Mouse (Mus musculus): Measurements from ENCODE around the gene Csnk1g1. TPM values are rescaled to one million over a fixed set of nuclear protein-coding genes. Genes with fewer than 3 reads are reported as not detected.
A peak's percentile ranks its signal among the peaks of the same experiment; 100 is the strongest.

The Csnk1g1 gene
- 11.2 and 12.3 TPM in 2 replicates for polyA plus RNA-seq (2012; rRNA removed)

DNA sequence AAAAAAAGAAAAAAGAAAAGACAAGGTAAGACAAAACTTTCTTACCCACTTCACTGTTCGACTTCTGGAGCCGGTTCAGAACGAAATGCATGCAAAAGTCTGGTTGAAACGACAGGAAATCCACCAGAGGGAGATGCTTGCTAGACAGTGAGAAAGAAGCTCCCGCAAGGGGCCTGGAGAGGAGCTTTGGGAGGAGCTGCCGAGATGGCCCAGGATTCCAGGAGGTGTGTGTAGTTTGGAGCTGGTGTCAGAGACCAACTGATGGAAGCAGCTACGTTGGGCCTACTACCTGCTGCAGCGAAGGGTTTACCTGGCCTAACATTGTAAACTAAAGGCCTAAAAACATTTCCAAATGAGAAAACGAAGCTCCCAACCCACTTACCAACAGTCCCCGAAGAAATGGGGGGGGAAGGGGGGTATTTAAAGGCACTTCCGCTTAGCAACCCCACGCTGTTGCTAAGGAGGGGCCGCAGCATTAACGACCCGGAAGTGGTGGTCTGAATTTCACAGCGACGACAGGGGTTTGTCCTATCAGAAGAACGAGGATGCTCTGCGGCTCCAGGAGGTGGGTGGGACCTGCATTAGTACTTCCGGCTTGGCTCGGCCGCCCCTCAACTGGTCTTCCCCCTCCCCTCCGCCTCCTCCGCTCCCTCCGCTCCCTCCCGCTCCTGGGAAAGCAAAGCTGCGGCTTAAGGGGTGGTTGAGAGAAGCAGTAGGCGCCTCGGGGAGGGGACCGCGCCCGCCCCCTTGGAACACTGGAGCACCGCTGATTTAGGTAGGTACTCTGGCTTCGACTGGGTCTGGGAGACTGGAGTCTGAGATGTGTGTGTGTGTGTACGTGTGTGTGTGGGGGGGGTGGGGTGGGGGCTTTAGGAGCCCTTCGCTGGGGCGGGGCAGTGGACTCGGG is at the start of gene Csnk1g1, which contains the start of gene Trip4:
Gene Csnk1g1, plus strand, starts transcription at position 531 of the 907 bp plus-strand sequence.
Gene Trip4, minus strand, starts transcription at position 401 of the 907 bp plus-strand sequence.
- DNase-seq (ENCODE audit: low spot score): peak; percentile 81

DNA sequence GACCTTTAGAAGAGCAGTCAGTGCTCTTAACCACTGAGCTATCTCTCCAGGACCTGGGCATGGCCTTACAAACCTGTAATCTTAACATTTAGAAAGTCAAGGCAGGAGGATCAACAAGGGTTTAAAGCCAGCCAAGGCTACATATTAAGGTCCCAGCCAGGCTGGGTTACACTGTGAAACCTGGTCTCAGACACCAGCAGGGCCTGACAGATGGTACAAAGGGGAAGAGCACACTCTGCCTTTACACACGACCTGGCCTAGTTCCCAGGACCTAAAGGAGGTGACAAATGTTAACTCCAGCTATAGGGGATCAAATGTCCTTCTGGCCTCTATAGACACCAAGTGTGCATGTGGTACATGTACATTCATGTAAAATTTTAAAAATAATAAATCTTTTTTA is 49.1 kb upstream of the Csnk1g1 start:
- DNase-seq (ENCODE audit: low spot score): no peak

DNA sequence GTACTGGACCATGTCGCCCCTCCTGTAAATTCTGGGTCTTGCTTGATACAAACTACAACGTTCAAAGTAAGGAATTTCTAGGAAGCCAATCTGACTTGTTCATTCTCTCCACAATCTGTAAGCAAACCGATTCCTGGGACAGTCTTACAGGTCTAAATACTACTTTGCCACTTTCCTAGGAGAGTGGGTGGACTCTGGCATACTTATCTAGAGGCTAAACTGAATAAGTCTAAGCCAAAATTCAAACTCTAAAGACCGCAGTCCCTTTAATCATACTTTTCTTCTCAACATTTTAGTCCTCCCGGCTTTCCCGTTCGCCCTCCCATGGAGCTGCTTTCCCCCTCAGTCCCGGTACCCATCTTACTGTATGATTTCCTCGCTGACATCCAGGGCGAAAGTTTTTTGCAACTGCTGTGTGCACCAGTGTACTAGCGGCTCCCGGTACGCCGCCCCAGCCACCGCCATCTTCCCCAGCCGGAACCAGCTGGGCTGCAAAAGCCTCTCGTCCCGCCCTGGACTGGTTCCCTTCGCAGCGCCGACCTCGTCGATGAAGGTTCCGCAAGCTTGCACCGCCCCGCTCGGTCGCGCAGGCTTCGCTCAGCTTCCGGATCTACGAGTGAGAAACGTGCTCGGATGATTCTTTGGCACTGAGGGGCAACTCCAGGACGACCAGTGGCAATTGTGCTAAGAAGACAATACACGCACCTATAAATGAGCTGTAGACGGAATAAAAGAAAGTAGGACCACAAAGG is 24.0 kb upstream of the Csnk1g1 start:
- DNase-seq (ENCODE audit: low spot score): peak; percentile 79

DNA sequence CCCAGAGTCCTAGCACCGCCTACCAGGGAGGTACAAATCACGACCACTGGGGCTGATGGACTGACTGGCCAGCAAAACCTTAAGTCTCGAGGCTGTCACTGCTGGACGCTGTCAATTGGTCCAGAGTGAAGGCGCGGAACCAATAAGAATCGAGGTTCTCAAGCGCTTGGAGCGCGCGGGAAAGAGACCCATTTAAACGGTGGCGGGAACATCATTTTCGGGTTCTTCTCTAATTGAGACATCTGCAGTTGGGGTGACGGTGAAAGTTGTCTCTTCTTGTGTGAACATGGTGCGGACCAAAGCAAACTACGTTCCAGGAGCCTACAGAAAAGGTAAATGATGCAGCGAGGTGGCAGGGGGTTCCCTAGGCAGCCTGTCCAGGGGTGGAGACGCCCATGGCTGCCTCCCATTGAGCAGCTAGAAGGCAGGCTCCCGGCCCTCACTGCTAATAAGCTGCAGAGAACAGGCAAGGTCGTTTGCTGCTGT is 18.5 kb upstream of the Csnk1g1 start, which contains the start of gene Pclaf:
Gene Pclaf, plus strand, starts transcription at position 95 of the 486 bp plus-strand sequence.
- DNase-seq (ENCODE audit: low spot score): peak; percentile 27

DNA sequence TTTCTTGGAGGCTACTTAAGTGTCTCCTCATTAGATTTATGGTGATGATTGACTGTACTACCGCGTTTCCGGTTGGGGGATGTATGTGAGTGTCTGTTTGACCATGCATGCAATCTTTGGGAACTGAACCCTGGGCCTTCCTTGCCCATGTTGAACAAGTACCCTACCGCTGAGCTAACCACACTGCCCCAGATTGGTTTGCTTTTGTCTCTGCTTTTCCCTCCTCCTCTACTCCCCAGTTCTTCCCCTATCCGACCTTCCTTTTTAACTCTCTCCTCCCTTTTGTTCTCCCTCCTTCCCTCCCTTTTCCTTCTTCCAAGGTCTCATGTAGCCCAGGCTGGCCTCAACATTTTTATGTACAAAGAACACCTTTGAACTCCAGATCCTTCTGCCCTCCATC is 17.6 kb upstream of the Csnk1g1 start:
- DNase-seq (ENCODE audit: low spot score): no peak

DNA sequence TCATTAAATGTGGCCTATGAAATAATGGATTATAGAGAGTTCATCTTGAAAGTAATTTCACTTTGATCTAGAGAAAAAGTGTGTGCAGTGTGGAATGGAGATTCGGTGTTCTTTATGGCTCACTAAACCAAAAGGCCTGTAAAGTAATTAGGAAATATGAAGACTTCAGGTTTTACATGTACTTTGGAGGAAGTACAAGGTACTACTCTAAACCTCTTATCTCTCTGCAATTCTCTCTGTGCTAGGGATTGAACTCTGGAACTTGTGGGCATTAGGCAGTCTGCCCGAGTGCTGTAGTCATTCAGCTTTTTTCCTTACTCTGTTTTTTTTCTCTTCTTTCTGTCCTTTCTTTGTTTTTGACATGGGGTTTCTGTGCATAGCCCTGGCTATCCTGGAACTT is 11.7 kb upstream of the Csnk1g1 start:
- DNase-seq (ENCODE audit: low spot score): no peak

DNA sequence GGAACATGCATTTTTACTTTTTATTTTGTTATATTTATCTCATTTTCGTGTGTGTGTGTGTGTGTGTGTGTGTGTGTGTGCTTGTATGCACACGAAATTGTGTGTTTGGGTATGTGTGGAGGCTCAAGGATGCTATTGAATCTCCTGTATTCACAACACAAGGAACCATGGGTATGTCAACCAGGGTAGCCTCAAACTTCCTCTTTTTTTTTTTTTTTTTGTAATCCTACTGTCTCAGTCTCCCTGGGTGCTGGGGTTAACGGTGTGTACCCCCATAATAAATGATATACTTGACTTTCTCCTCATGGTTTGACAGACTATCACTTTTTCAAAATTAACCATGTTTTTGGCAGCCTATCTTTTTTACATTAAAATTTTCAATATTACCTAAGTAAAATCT is 5.8 kb upstream of the Csnk1g1 start:
- no peak for DNase-seq (ENCODE audit: low spot score)

DNA sequence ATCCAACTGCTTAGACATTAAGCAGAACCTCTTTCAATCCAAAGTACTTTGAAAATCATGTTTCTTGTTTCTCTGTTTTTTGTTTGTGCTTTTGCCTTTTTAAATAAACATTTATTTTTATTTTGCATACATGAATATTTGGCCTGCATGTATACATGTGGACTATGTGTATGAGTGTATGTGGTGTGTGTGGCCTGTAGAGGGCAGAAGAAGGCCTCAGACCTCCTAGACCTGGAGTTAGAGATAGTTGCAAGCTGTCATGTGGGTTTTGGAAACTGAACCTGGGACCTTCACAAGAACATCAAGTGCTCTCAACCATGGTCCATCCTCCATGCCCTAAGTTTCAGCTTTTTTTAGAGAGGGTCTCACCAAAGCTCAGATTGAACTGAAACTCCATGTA is 5.3 kb upstream of the Csnk1g1 start:
- no peak for DNase-seq (ENCODE audit: low spot score)

DNA sequence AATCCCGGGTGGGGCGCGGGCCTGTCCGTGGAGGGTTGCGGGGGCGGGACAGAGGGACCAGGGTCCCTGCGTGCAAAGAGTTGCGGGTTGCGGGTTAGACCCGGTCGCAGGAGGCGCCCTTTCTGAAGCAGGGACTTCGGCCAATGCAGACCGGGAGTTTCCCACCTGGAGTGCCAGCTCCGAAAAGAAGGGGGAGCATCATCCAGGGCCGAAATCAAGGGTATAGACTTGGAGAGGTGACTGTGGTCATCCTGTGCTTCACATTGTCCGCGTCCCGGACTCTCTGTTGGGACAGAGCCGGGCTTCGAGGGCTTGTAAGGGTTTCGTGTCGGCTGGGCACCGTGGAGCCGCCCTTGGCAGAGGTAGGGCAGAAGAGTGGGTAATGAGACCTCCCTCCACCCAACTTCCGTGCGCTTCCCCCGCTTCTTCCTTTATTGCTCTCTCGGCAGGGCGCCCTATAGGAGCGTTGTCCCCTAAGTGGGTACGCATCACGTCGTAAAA is 627 bp downstream of the Csnk1g1 start:
- peak; percentile 54 for DNase-seq (ENCODE audit: low spot score)

DNA sequence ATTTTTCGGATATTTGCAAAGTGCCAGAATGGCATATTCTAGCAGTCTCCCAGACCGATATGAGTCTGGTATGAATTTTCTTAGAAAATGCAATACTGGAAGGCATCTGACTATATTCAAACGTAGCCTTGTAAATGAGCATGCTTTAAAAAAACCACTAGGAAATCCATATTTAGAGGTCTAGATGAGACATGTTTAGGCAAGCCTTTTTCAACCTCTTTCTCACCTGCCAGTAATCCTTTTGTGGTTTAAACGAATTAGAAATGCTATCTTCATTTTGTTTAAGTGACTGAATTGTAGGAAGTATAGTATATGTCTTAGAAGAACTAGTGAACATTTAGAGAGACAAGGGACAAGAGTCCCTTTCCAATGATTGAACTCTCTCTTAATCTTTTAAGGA is 1.1 kb downstream of the Csnk1g1 start:
- no peak for DNase-seq (ENCODE audit: low spot score)

DNA sequence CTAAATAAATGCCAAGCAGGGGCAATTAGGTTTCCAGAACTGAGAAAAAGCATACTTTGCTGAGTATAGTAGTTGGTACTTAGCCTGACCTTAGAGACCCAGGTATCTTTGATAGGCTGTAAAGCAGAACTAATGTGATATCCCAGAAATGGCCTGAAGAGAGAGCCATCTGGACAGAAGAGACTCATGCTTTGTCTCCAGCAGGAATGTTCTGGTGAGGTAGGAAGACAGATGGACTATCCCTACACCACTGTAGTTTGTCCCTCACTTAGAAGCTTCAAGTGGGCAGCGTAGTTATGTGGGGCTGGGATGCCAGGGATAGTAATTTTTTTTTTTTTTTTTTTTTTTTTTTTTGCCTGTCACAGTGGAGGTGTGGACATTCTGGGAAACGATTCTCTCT is 5.3 kb downstream of the Csnk1g1 start:
- no peak for DNase-seq (ENCODE audit: low spot score)

DNA sequence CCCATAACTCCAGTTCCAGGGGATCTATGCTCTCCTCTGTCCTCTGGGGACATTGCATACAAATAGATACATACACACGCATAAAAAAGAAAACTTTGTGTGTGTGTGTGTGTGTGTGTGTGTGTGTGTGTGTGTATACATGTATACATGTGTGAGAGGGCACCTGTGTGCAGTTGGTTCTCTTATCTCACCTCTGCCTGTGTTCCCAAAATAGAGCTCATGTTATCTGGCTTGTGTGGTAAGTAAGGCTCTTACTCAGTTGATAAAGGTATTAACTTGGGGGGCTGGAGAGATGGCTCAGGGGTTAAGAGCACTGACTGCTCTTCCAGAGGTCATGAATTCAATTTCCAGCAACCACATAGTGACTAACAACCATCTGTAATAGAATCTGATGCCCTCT is 8.3 kb downstream of the Csnk1g1 start:
- DNase-seq (ENCODE audit: low spot score): no peak

DNA sequence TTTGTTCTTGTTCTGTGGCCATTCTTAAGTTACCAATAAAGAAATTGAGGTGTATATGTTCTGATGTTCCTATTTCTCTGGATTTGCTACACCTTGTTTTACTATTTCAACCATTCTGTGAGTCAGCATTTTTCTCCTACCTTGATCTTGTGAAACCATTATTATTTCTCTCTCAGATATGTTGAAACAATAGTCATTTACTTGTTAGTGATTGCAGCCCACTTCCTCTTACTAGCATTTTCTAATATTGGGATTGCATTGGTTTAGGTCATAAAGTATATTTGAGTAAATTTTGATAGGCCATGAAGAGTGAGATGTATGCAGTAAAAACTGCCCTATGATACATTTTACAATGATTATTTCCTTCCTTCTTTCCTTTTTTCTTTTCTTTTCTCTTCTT is 19.7 kb downstream of the Csnk1g1 start:
- DNase-seq (ENCODE audit: low spot score): no peak

DNA sequence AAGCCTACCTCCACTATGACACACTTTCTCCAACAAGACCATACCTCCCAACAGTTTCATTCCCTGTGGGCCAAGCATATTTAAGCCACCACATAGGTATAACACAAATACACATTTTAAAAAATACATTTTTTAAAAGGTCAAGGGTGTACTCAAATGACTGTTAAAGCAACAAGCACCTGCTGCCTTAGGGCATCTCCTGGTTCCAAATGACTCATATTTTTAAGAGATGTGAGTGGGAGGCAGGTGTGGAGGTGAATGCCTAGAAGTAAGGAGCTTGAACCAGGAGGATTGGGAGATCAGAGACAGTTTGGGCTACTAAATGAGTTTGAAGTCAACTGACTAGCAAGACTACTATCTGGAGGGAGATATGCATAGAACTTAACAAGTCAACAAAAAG is 21.1 kb downstream of the Csnk1g1 start:
- DNase-seq (ENCODE audit: low spot score): no peak

DNA sequence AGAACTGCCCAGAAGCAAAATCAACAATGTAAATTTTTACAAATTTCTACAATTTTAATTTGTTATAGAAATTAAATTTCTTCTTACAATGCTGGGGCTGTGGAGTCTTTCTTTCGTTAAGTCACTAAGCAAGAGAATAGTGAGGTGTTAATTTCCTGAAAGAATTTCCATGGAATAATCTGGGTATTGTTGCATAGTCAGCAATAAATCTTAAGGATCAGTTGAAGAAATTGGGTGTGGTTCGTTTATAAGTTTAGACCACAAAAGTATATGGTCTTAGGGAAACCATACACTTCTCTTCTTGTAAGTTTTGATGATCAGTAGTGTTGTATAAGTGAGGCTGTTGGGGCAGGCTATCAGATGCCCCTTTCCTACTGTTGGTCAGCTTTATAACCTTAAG is 28.8 kb downstream of the Csnk1g1 start:
- no peak for DNase-seq (ENCODE audit: low spot score)

DNA sequence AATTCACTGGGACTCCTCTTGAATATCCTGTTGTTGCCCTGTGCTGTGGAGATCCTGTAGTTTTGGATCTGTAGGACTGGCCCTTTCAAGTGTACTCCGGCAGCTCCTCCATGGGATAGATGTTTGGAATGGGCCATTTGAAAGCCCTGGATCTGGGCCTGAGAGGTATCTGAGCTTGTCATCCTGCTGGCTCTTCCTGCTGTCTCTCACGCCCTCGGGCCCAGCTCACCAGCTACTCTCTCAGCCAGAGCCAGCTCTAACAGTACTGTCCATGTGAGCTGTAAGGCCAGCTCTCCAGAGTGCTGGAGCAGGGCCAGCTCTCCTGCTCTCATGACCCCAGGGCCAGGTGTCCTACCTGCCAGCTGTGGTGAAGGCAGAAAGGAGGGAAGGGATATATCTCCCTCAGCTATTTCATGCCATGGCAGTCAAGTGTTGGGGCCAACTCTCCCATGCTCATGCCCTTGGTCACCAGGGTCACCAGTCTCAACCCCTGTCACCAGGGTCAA is 42.4 kb downstream of the Csnk1g1 start:
- no peak for DNase-seq (ENCODE audit: low spot score)

DNA sequence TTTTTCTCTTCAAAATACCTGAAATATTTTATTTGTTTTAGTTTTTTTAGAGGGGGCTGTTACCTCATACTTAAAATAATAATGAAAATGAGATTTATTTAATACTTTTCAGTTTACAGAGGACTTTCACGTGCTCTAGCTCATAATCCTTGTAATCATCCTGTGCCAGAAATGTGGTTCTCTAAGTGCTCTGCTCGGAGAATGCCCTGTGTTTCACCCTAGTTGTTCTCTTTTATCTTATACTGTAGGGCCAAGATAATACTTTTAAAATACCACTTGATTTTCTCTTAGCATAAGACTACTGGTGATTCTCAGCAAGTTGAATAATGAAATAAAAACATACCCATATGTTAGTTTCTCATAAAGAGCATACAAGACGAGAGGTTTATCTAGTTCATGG is 61.3 kb downstream of the Csnk1g1 start:
- DNase-seq (ENCODE audit: low spot score): no peak

DNA sequence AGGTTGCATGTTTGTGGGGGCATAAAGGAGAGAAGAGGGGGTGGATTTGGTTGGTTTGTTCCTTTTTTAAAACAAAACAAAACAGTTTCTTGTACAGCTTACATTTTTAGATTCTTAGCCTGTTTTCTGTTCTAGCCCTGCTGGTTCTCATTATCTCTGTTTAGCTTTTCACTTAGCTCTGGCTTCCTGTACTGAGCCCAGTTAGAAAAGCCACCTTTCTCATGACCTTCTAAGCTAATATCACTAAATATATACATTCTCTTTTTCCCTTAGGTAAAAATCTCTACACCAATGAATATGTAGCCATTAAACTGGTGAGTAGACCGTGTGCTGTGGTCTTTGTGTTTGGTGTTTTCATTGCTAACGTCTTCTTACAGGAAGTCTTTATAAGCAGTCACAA is 64.5 kb downstream of the Csnk1g1 start:
- DNase-seq (ENCODE audit: low spot score): no peak

DNA sequence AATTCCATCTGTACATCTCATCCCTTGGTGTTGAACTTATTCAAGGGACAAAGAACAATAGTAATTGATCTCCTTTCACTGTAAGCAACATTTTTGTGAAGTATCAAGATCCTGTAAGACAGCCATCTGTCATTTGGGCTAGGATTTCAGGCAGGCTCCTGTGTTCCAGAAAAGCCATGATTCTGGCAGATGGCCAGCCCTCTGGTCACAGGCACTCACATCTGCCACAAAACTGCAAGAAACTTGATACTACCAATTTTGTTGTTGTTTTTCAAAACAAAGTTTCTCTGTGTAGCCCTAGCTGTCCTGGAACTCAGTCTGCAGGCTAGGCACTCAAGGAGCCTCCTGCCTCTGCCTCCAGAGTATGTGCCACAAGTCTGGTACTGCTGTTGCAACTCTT is 67.2 kb downstream of the Csnk1g1 start:
- DNase-seq (ENCODE audit: low spot score): no peak

DNA sequence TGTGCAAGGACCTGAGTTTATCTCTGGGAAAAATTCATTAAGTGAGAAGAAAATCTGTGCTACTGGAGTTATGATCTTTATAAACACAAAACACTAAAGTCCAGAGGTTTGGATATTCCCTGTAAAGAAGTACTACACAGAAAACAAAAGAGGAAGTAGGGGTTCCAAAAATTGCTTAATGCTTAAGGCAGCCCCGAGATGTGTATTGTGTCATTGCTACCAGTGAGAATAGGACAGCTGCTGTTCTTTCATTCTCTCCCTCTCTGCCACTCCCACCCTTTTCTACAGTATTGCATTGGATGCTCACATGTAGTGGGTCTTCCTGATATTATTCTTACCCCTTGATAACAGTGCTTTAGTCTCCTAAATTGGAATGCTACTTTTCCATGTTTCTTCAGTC is 74.1 kb downstream of the Csnk1g1 start:
- no peak for DNase-seq (ENCODE audit: low spot score)

DNA sequence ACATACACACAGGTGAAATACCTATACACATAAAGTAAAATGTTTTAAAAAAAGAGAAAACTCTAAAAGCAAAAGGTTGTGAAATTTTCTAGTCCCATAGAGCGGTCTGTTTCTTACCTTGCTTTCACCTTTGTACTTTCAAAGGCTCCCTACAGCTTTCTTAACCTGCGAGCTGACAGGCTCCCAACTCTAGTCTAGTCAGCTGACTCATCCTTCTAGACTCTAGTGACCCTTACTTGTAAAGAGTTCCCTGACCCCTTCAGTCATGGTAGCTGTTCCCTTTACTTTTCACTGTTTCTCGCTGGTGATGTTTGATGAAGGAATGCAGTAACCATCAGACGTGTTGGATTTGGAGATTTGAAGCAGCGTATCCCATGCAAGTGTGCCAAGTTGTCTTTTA is 78.3 kb downstream of the Csnk1g1 start:
- DNase-seq (ENCODE audit: low spot score): no peak
